Mouse (Mus musculus) forebrain, embryonic 16.5 days (tissue): ENCODE measurements around the gene Add2. TPM values are rescaled to one million over a fixed set of nuclear protein-coding genes. Genes with fewer than 3 reads are reported as not detected.

Experiments used
- ATAC-seq: fragments of 200-750 bp; cut with Nextera tagmentation; 2 replicates; pipeline ENCODE4 v1.8.0; 2017; ENCODE audit warnings: mild to moderate bottlenecking, moderate library complexity
- H3K27ac ChIP-seq: fragments of 300-500 bp; sonication (generic); 2 replicates; pipeline ENCODE4 v1.5.1; 2014; ENCODE audit warnings: low read length, control low read depth
- H3K27me3 ChIP-seq: fragments of 300-500 bp; sonication (generic); replicated peaks from 2 replicates; pipeline ENCODE4 v1.6.1; 2014; ENCODE audit warnings: low read length; ENCODE audit not compliant: control insufficient read depth, insufficient read depth
- H3K36me3 ChIP-seq: fragments of 300-500 bp; sonication (generic); 2 replicates; pipeline ENCODE4 v1.6.1; 2014; ENCODE audit not compliant: control insufficient read depth, insufficient read depth
- H3K4me1 ChIP-seq: fragments of 300-500 bp; sonication (generic); replicated peaks from 2 replicates; pipeline ENCODE4 v1.6.1; 2014; ENCODE audit warnings: low read length; ENCODE audit not compliant: control insufficient read depth, insufficient read depth
- H3K4me2 ChIP-seq: fragments of 300-500 bp; sonication (generic); 2 replicates; pipeline ENCODE4 v1.6.1; 2014; ENCODE audit warnings: mild to moderate bottlenecking, low read length, control low read depth
- H3K4me3 ChIP-seq: fragments of 300-500 bp; sonication (generic); replicated peaks from 2 replicates; pipeline ENCODE4 v1.5.1; 2014; ENCODE audit warnings: mild to moderate bottlenecking, low read length, control low read depth
- H3K9ac ChIP-seq: fragments of 300-500 bp; sonication (generic); replicated peaks from 2 replicates; pipeline ENCODE4 v1.6.1; 2014; ENCODE audit warnings: low read depth, low read length, control low read depth
- H3K9me3 ChIP-seq: fragments of 300-500 bp; sonication (generic); 2 replicates; pipeline ENCODE4 v1.6.1; 2016; ENCODE audit warnings: low read length; ENCODE audit not compliant: control insufficient read depth
- WGBS: fragments of 180-500 bp; shearing (Covaris S2); extraction: QIAGEN DNeasy Blood & Tissue Kit; methylation state at CpG from one replicate; pipeline ENCODE4 v1.1.7; 2014; 5-methylcytosine and 5-hydroxymethylcytosine counted together
- polyA plus RNA-seq: library from polyadenylated mRNA; unstranded; fragments of >200 nt; fragmentation: Nextera tagmentation; extraction: Ambion mirVana; gene quantifications from 2 replicates; pipeline ENCODE4 v1.2.1, GENCODE M21; 2015

Gene Add2
- polyA plus RNA-seq, 1 experiment from 2014 or later, result 243 TPM

- Histone ChIP-seq H3K4me3 (no peak overlapping the region), H3K4me2 (no peak overlapping the region), H3K36me3 (no peaks in the 10 kb centered on the region), H3K9ac (no peak overlapping the region), H3K4me1 (peaks cover 57% of the 10 kb centered on the region), H3K9me3 (no peaks in the 10 kb centered on the region), H3K27me3 (no peaks in the 10 kb centered on the region), H3K27ac (peak overlapping the region; percentile 75)
- no peak for ATAC-seq
- WGBS, result 91% methylated on average over 3 of the region's 3 CpGs
These were observed 41.4 kb downstream of the Add2 start for GRCm38 (mm10) chr6:86069856-86070255.

GRCm38 (mm10) chr6:86070277-86070676 is 41.8 kb downstream of the Add2 start:
- Histone ChIP-seq H3K27me3 (no peaks in the 10 kb centered on the region), H3K4me2 (no peak overlapping the region), H3K9ac (no peak overlapping the region), H3K27ac (peak overlapping the region; percentile 75), H3K4me1 (peaks cover 53% of the 10 kb centered on the region), H3K9me3 (no peaks in the 10 kb centered on the region), H3K36me3 (no peaks in the 10 kb centered on the region), H3K4me3 (no peak overlapping the region)
- ATAC-seq, result no peak
- WGBS, result 83% methylated on average over 7 of the region's 7 CpGs

- Histone ChIP-seq H3K4me2 (no peak overlapping the region), H3K4me1 (peaks cover 19% of the 10 kb centered on the region), H3K27me3 (no peaks in the 10 kb centered on the region), H3K4me3 (no peak overlapping the region), H3K36me3 (no peaks in the 10 kb centered on the region), H3K27ac (no peak overlapping the region), H3K9me3 (no peaks in the 10 kb centered on the region), H3K9ac (no peak overlapping the region)
- WGBS, result 84% methylated on average over 3 of the region's 3 CpGs
- no peak for ATAC-seq
These were observed 45.4 kb downstream of the Add2 start for GRCm38 (mm10) chr6:86073882-86074281.

- Histone ChIP-seq H3K9me3 (no peaks in the 10 kb centered on the region), H3K27ac (no peak overlapping the region), H3K4me2 (no peak overlapping the region), H3K9ac (no peak overlapping the region), H3K36me3 (no peaks in the 10 kb centered on the region), H3K27me3 (no peaks in the 10 kb centered on the region), H3K4me3 (no peak overlapping the region), H3K4me1 (peaks cover 13% of the 10 kb centered on the region)
- WGBS, result 87% methylated on average over 8 of the region's 8 CpGs
- no peak for ATAC-seq
These were observed 46.2 kb downstream of the Add2 start for GRCm38 (mm10) chr6:86074538-86075204.

- Histone ChIP-seq H3K27me3 (no peaks in the 10 kb centered on the region), H3K36me3 (no peaks in the 10 kb centered on the region), H3K4me1 (no peaks in the 10 kb centered on the region; the same call in 1 of the 2 replicates), H3K4me3 (no peak overlapping the region), H3K4me2 (no peak overlapping the region), H3K27ac (no peak overlapping the region), H3K9ac (no peak overlapping the region), H3K9me3 (no peaks in the 10 kb centered on the region)
- WGBS, result 90% methylated on average over 2 of the region's 2 CpGs
- no peak for ATAC-seq
These were observed 48.0 kb downstream of the Add2 start for GRCm38 (mm10) chr6:86076525-86076924.

GRCm38 (mm10) chr6:86077880-86078279 is 49.4 kb downstream of the Add2 start:
- Histone ChIP-seq H3K36me3 (no peaks in the 10 kb centered on the region), H3K27ac (no peak overlapping the region), H3K4me3 (no peak overlapping the region), H3K4me1 (no peaks in the 10 kb centered on the region; the same call in 1 of the 2 replicates), H3K9me3 (no peaks in the 10 kb centered on the region), H3K9ac (no peak overlapping the region), H3K4me2 (no peak overlapping the region), H3K27me3 (no peaks in the 10 kb centered on the region)
- 81% methylated on average over 5 of the region's 5 CpGs for WGBS
- ATAC-seq, result no peak

GRCm38 (mm10) chr6:86078361-86079010 is 50.0 kb downstream of the Add2 start:
- no peaks in the 10 kb centered on the region; the same call in 1 of the 2 replicates for H3K4me1 ChIP-seq
- no peaks in the 10 kb centered on the region for H3K27me3 ChIP-seq
- H3K9me3 ChIP-seq, result no peaks in the 10 kb centered on the region
- no peak overlapping the region for H3K27ac ChIP-seq
- no peak overlapping the region for H3K4me3 ChIP-seq
- no peaks in the 10 kb centered on the region; the same call in 1 of the 2 replicates for H3K36me3 ChIP-seq
- no peak for ATAC-seq
- no peak overlapping the region for H3K9ac ChIP-seq
- 93% methylated on average over 1 of the region's 1 CpGs for WGBS
- H3K4me2 ChIP-seq, result no peak overlapping the region

GRCm38 (mm10) chr6:86079323-86079722 is 50.8 kb downstream of the Add2 start:
- no peak overlapping the region for H3K27ac ChIP-seq
- no peak overlapping the region for H3K4me3 ChIP-seq
- H3K36me3 ChIP-seq, result peaks cover under 1% of the 10 kb centered on the region
- H3K9ac ChIP-seq, result no peak overlapping the region
- no peaks in the 10 kb centered on the region for H3K27me3 ChIP-seq
- no peaks in the 10 kb centered on the region for H3K9me3 ChIP-seq
- no peaks in the 10 kb centered on the region; the same call in 1 of the 2 replicates for H3K4me1 ChIP-seq
- H3K4me2 ChIP-seq, result no peak overlapping the region
- no peak for ATAC-seq

- H3K4me1 ChIP-seq, result peaks cover 13% of the 10 kb centered on the region
- WGBS, result 60% methylated on average over 6 of the region's 6 CpGs
- no peak overlapping the region for H3K27ac ChIP-seq
- H3K9me3 ChIP-seq, result no peaks in the 10 kb centered on the region
- H3K36me3 ChIP-seq, result peaks cover 7% of the 10 kb centered on the region
- H3K4me3 ChIP-seq, result no peak overlapping the region
- ATAC-seq, result no peak
- H3K27me3 ChIP-seq, result no peaks in the 10 kb centered on the region
- no peak overlapping the region for H3K4me2 ChIP-seq
- H3K9ac ChIP-seq, result no peak overlapping the region
These were observed 57.0 kb downstream of the Add2 start for GRCm38 (mm10) chr6:86085518-86085917.
